Comparison of ENCODE assay signal across 9 mouse cellular contexts in genomic region chr19:20344511-20345316, GRCm38 (mm10). TPM values are rescaled to one million over a fixed set of nuclear protein-coding genes. Genes with fewer than 3 reads are reported as not detected.
DNase-seq lines count a peak whose midpoint lies in the region; TF ChIP-seq lines count a peak whose summit lies in the region.
"Had no signal": no experiment of that assay in that cellular context is flagged by ENCODE, and none has a peak within 500 bp of the region (broad histone marks: within the 10 kb centered on the region; RNA-seq: fewer than 3 reads in every experiment).

No protein-coding gene starts in this region.

- 50% methylated on average over 11 of the region's 11 CpGs for WGBS in kidney, adult 2 months

- H3K36me3 ChIP-seq in kidney, adult 2 months (ENCODE audit: control insufficient read depth, insufficient read depth, low read length), result no peaks in the 10 kb centered on the region
- H3K36me3 ChIP-seq in myocyte (ENCODE audit: control insufficient read depth, insufficient read depth), result no peaks in the 10 kb centered on the region
- H3K36me3 ChIP-seq: embryonic facial prominence, embryonic 12.5 days had no signal

- peak; percentile 60 for TF ChIP-seq CTCF in kidney, adult 2 months (conservative IDR thresholded peaks at IDR 0.05; ENCODE audit: insufficient read depth, insufficient read length, low read depth, low read length)
- peak; percentile 28; the same call in 1 of the 2 replicates for TF ChIP-seq CTCF in bone marrow macrophage, adult 2 months (IDR thresholded peaks at IDR 0.05; ENCODE audit: low read depth, low read length)

- H3ac ChIP-seq in myocyte (ENCODE audit: control insufficient read depth, insufficient read length), result no peak overlapping the region

- H3K4me3 ChIP-seq in kidney, adult 2 months (ENCODE audit: insufficient read depth, low read depth, low read length), result no peak overlapping the region
- H3K4me3 ChIP-seq in bone marrow macrophage, adult 2 months (ENCODE audit: insufficient read depth, low read length), result no peak overlapping the region
- H3K4me3 ChIP-seq in myocyte, result no peak overlapping the region
- H3K4me3 ChIP-seq: embryonic facial prominence, embryonic 12.5 days had no signal

- no peak for TF ChIP-seq POLR2A in kidney, adult 2 months (IDR thresholded peaks at IDR 0.05; ENCODE audit: low read depth, low read length)
- TF ChIP-seq POLR2A in bone marrow macrophage, adult 2 months (IDR thresholded peaks at IDR 0.05; ENCODE audit: borderline replicate concordance, low read depth, low read length), result no peak
- TF ChIP-seq POLR2A in myocyte (IDR thresholded peaks at IDR 0.05; ENCODE audit: insufficient read length, low read depth), result no peak

- DNase-seq in kidney, adult 2 months, result peak; percentile 44
- DNase-seq in kidney, adult 11 months, result no peak
- DNase-seq in fibroblast of lung, adult 2 months (ENCODE audit: low read depth), result peak; percentile 14
- DNase-seq in induced T-regulatory cell, adult 2 months (ENCODE audit: low read depth), result peak; percentile 63
- DNase-seq in left cerebral cortex, postnatal 25 days (ENCODE audit: low spot score in 2 of 2), result peak; percentile 53 to 83
- DNase-seq in thymus, postnatal 4 days, result peak; percentile 33

- no peak overlapping the region for H3K27ac ChIP-seq in kidney, adult 2 months (ENCODE audit: insufficient read depth, low read depth, low read length)
- no peak overlapping the region for H3K27ac ChIP-seq in bone marrow macrophage, adult 2 months (ENCODE audit: insufficient read depth, low read depth, low read length)
- H3K27ac ChIP-seq: embryonic facial prominence, embryonic 12.5 days had no signal

- H3K27me3 ChIP-seq in kidney, adult 2 months (replicated peaks; ENCODE audit: control insufficient read depth, insufficient read depth, low read length), result no peaks in the 10 kb centered on the region
- peaks cover 5% of the 10 kb centered on the region for H3K27me3 ChIP-seq in myocyte (ENCODE audit: control insufficient read depth, insufficient read depth, insufficient read length)
- H3K27me3 ChIP-seq: embryonic facial prominence, embryonic 12.5 days had no signal

- intact Hi-C loops in left cerebral cortex, postnatal 25 days (cut with DNase I), result loop anchor here (2.0 to 5.0 kb wide), 6 partner anchors 107 to 1470 kb away; no protein-coding TSS in a partner anchor

- no peaks in the 10 kb centered on the region for H3K79me2 ChIP-seq in myocyte (ENCODE audit: control insufficient read depth, insufficient read depth)

- no peak overlapping the region for H3K4me2 ChIP-seq in myocyte (ENCODE audit: low read depth)
- H3K4me2 ChIP-seq: embryonic facial prominence, embryonic 12.5 days had no signal

- no peaks in the 10 kb centered on the region for H3K4me1 ChIP-seq in kidney, adult 2 months (ENCODE audit: control insufficient read depth, insufficient read depth, low read length)
- H3K4me1 ChIP-seq in bone marrow macrophage, adult 2 months (ENCODE audit: control insufficient read depth, insufficient read depth, low read length), result no peaks in the 10 kb centered on the region
- H3K4me1 ChIP-seq: embryonic facial prominence, embryonic 12.5 days had no signal

TF ChIP-seq in myocyte, 11 proteins besides CTCF, POLR2A, EP300 and RAD21:
- TF ChIP-seq USF1 (IDR thresholded peaks at IDR 0.05; ENCODE audit: low read depth), result peak; percentile 38
- no peak for TF ChIP-seq E2F4 (IDR thresholded peaks at IDR 0.05; ENCODE audit: insufficient read depth)

RNA-seq across cellular contexts. Expression of gene Anxa1, which starts 46.0 kb away (rescaled TPM):
- 5.2 and 7.5 TPM in 2 replicates for polyA plus RNA-seq in kidney, adult 2 months (2012; rRNA removed)
- 527 and 594 TPM in 2 replicates for polyA plus RNA-seq in bone marrow macrophage, adult 2 months (2012; ENCODE audit: insufficient read depth, insufficient read length, missing spikeins)
- 1 to 10 TPM; 1.8 to 3.0 TPM for total RNA-seq in left cerebral cortex, postnatal 25 days (2021)
- 139 TPM for polyA plus RNA-seq in myocyte (2012; fragmentation: generic; extraction: Trizol)

Comparison
In these comparisons a context has a peak if more than half of its experiments do, and no peak if none do; other contexts are left out.
1. RNA of gene Anxa1, which starts 46.0 kb away (polyA plus RNA-seq): 527 to 594 TPM in bone marrow macrophage, adult 2 months and 139 TPM in myocyte (single experiment); 5.2 to 7.5 TPM in kidney, adult 2 months; every median in the first group is over 10 times any median in the second.